Mouse (Mus musculus): ENCODE measurements around the gene Prl5a1. TPM values are rescaled to one million over a fixed set of nuclear protein-coding genes. Genes with fewer than 3 reads are reported as not detected.

The Prl5a1 gene
- not detected in 2 replicates for polyA plus RNA-seq (2014; fragmentation: Nextera tagmentation; extraction: Ambion mirVana)

DNA sequence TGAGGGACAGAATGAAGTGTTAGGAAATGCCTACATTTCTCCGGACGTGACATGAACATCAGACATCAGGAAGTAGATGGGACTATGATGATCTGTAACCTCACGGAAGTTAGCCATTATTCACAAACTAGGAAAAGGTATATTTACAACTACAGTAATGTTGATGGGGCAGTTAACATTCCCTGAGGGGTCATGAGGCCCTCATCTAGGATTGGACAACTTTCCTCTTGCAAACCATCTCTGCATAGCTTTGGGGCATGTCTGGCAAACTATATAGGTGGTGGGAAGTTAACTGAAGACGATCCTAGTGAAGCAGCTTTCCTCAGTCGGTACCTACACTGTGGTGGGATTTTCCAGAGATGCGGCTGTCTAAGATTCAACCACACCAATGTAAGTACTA is at the start of gene Prl5a1:
TSS of gene Prl5a1 (plus strand) at position 301 of the 400 bp plus-strand sequence.
- H3K4me3 ChIP-seq (ENCODE audit: low read depth, low read length) = no peak within 1 kb of the TSS
- ATAC-seq (ENCODE audit: low FRiP score) = no peak
- no peak within 1 kb of the TSS for H3K27ac ChIP-seq (ENCODE audit: low read depth, low read length)
- H3K9ac ChIP-seq (ENCODE audit: low read length) = no peak within 1 kb of the TSS
- no peaks in the 10 kb centered on the region for H3K4me1 ChIP-seq (ENCODE audit: control insufficient read depth, insufficient read depth, low read length)
- no peaks in the 10 kb centered on the region for H3K36me3 ChIP-seq (ENCODE audit: control insufficient read depth, insufficient read depth, low read length)
- no peak for DNase-seq (ENCODE audit: low spot score, missing footprints)
- WGBS = 95% methylated on average over 6 of the region's 6 CpGs
- no peaks in the 10 kb centered on the region for H3K9me3 ChIP-seq (ENCODE audit: control insufficient read depth, low read length)
- H3K27me3 ChIP-seq (ENCODE audit: control insufficient read depth, insufficient read depth, low read length) = no peaks in the 10 kb centered on the region
- H3K4me2 ChIP-seq = no peak within 1 kb of the TSS

- DNase-seq (ENCODE audit: low spot score, missing footprints) (peak; percentile 21), ATAC-seq (ENCODE audit: low FRiP score) (no peak)
- Histone ChIP-seq H3K4me1 (ENCODE audit: control insufficient read depth, insufficient read depth, low read length) (no peaks in the 10 kb centered on the region), H3K27ac (ENCODE audit: low read depth, low read length) (no peak overlapping the region), H3K27me3 (ENCODE audit: control insufficient read depth, insufficient read depth, low read length) (no peaks in the 10 kb centered on the region), H3K4me2 (no peak overlapping the region), H3K36me3 (ENCODE audit: control insufficient read depth, insufficient read depth, low read length) (no peaks in the 10 kb centered on the region), H3K9ac (ENCODE audit: low read length) (no peak overlapping the region), H3K4me3 (ENCODE audit: low read depth, low read length) (no peak overlapping the region), H3K9me3 (ENCODE audit: control insufficient read depth, low read length) (no peaks in the 10 kb centered on the region)
Measured at GRCm38 (mm10) chr13:28096161-28096560, 46.1 kb upstream of the Prl5a1 start.

- Histone ChIP-seq H3K36me3 (ENCODE audit: control insufficient read depth, insufficient read depth, low read length) (no peaks in the 10 kb centered on the region), H3K27ac (ENCODE audit: low read depth, low read length) (no peak overlapping the region), H3K9me3 (ENCODE audit: control insufficient read depth, low read length) (no peaks in the 10 kb centered on the region), H3K4me2 (no peak overlapping the region), H3K27me3 (ENCODE audit: control insufficient read depth, insufficient read depth, low read length) (no peaks in the 10 kb centered on the region), H3K4me1 (ENCODE audit: control insufficient read depth, insufficient read depth, low read length) (no peaks in the 10 kb centered on the region), H3K9ac (ENCODE audit: low read length) (no peak overlapping the region), H3K4me3 (ENCODE audit: low read depth, low read length) (no peak overlapping the region)
- peak; percentile 75 for DNase-seq (ENCODE audit: low spot score, missing footprints)
- no peak for ATAC-seq (ENCODE audit: low FRiP score)
- WGBS = 91% methylated on average over 3 of the region's 3 CpGs
Measured at GRCm38 (mm10) chr13:28108536-28108935, 33.7 kb upstream of the Prl5a1 start.

- Histone ChIP-seq H3K27me3 (ENCODE audit: control insufficient read depth, insufficient read depth, low read length) (no peaks in the 10 kb centered on the region), H3K4me1 (ENCODE audit: control insufficient read depth, insufficient read depth, low read length) (no peaks in the 10 kb centered on the region), H3K36me3 (ENCODE audit: control insufficient read depth, insufficient read depth, low read length) (no peaks in the 10 kb centered on the region), H3K9me3 (ENCODE audit: control insufficient read depth, low read length) (no peaks in the 10 kb centered on the region), H3K27ac (ENCODE audit: low read depth, low read length) (no peak overlapping the region), H3K4me2 (no peak overlapping the region), H3K9ac (ENCODE audit: low read length) (no peak overlapping the region), H3K4me3 (ENCODE audit: low read depth, low read length) (no peak overlapping the region)
- DNase-seq (ENCODE audit: low spot score, missing footprints) (no peak), ATAC-seq (ENCODE audit: low FRiP score) (no peak)
- 90% methylated on average over 2 of the region's 2 CpGs for WGBS
Measured at GRCm38 (mm10) chr13:28132781-28133180, 9.5 kb upstream of the Prl5a1 start.

- no peaks in the 10 kb centered on the region for H3K4me1 ChIP-seq (ENCODE audit: control insufficient read depth, insufficient read depth, low read length)
- H3K4me2 ChIP-seq = no peak overlapping the region
- H3K36me3 ChIP-seq (ENCODE audit: control insufficient read depth, insufficient read depth, low read length) = no peaks in the 10 kb centered on the region
- no peak overlapping the region for H3K4me3 ChIP-seq (ENCODE audit: low read depth, low read length)
- H3K9me3 ChIP-seq (ENCODE audit: control insufficient read depth, low read length) = no peaks in the 10 kb centered on the region
- ATAC-seq (ENCODE audit: low FRiP score) = no peak
- no peaks in the 10 kb centered on the region for H3K27me3 ChIP-seq (ENCODE audit: control insufficient read depth, insufficient read depth, low read length)
- no peak for DNase-seq (ENCODE audit: low spot score, missing footprints)
- no peak overlapping the region for H3K9ac ChIP-seq (ENCODE audit: low read length)
- H3K27ac ChIP-seq (ENCODE audit: low read depth, low read length) = no peak overlapping the region
Measured at GRCm38 (mm10) chr13:28135790-28136189, 6.5 kb upstream of the Prl5a1 start.

Other genes starting within 250 kb of the Prl5a1 start
- gene Prl4a1, start 126.3 kb upstream of the Prl5a1 start, polyA plus RNA-seq (2014; fragmentation: Nextera tagmentation; extraction: Ambion mirVana) = not detected in 2 replicates
- 2.1 and 3.9 TPM in 2 replicates for gene Gm11361, start 115.0 kb downstream of the Prl5a1 start, polyA plus RNA-seq (2014; fragmentation: Nextera tagmentation; extraction: Ambion mirVana)